Mouse (Mus musculus): ENCODE data around the gene Fbxo40.

Fbxo40 gene

GRCm38 (mm10) chr16:36946459-36947159, 43.7 kb downstream of the Fbxo40 start:
- DNase-seq, result no peak

GRCm38 (mm10) chr16:36944895-36945424, 45.3 kb downstream of the Fbxo40 start:
- peak; percentile 84 to 85 for DNase-seq

- peak; percentile 22 to 75 for DNase-seq
Measured at GRCm38 (mm10) chr16:36943591-36943990, 46.7 kb downstream of the Fbxo40 start.

GRCm38 (mm10) chr16:36941895-36942294, 48.4 kb downstream of the Fbxo40 start:
- DNase-seq, result no peak

GRCm38 (mm10) chr16:36941137-36941727, 49.0 kb downstream of the Fbxo40 start:
- DNase-seq, result no peak

GRCm38 (mm10) chr16:36935814-36936213, 54.5 kb downstream of the Fbxo40 start:
- DNase-seq, result no peak

GRCm38 (mm10) chr16:36934841-36935620, 55.2 kb downstream of the Fbxo40 start, which contains the start of gene Hcls1:
Hcls1 (plus strand) TSS chr16:36934983.
- no peak for DNase-seq

GRCm38 (mm10) chr16:36934131-36934840, 56.0 kb downstream of the Fbxo40 start:
- DNase-seq, result peak in 1 of 2 experiments; percentile 26

GRCm38 (mm10) chr16:36932546-36932945, 57.7 kb downstream of the Fbxo40 start:
- DNase-seq, result no peak

GRCm38 (mm10) chr16:36931976-36932375, 58.3 kb downstream of the Fbxo40 start:
- DNase-seq, result no peak

GRCm38 (mm10) chr16:36931381-36931780, 58.9 kb downstream of the Fbxo40 start:
- DNase-seq, result no peak

- DNase-seq, result no peak
Measured at GRCm38 (mm10) chr16:36930231-36931136, 59.8 kb downstream of the Fbxo40 start.

GRCm38 (mm10) chr16:36929216-36929615, 61.1 kb downstream of the Fbxo40 start:
- no peak for DNase-seq

- no peak for DNase-seq
Measured at GRCm38 (mm10) chr16:36928106-36928500, 62.2 kb downstream of the Fbxo40 start.

- no peak for DNase-seq
Measured at GRCm38 (mm10) chr16:36927495-36928105, 62.7 kb downstream of the Fbxo40 start.

- no peak for DNase-seq
Measured at GRCm38 (mm10) chr16:36926514-36927447, 63.5 kb downstream of the Fbxo40 start.

GRCm38 (mm10) chr16:36925797-36926196, 64.5 kb downstream of the Fbxo40 start:
- no peak for DNase-seq

- DNase-seq, result no peak
Measured at GRCm38 (mm10) chr16:36925351-36925750, 64.9 kb downstream of the Fbxo40 start.

- no peak for DNase-seq
Measured at GRCm38 (mm10) chr16:36924312-36924711, 66.0 kb downstream of the Fbxo40 start.

- no peak for DNase-seq
Measured at GRCm38 (mm10) chr16:36921980-36922379, 68.3 kb downstream of the Fbxo40 start.

Measured in kidney, adult 8-10 months (tissue).